In the genomic region with DNA sequence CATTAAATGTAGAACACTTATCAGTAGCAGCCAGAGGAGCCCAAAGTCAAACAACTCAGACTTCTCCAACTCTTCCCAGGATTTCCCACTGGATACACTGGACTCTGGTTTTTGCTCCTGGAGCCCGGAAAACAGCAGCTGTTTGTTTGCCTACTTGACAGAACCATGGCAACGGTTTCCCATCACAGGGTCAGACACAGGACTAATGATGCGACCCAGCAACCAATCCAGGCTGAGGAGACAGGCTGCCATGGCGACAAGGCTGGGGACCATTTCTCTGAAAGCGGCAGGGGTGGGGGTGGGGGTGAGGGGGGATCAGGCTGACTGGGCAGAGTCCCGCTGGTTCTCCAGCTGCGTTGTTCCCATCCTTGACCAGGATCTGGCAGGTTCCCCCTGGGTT, we compare ENCODE assay signal across 9 mouse cellular contexts. TPM values are rescaled to one million over a fixed set of nuclear protein-coding genes. Genes with fewer than 3 reads are reported as not detected.
DNase-seq lines count a peak whose midpoint lies in the region; ATAC-seq and TF ChIP-seq lines count a peak whose summit lies in the region.
"Had no signal": no experiment of that assay in that cellular context is flagged by ENCODE, and none has a peak within 500 bp of the region (broad histone marks: within the 10 kb centered on the region; RNA-seq: fewer than 3 reads in every experiment).

No protein-coding gene starts in this region.

- intact Hi-C loops in heart, postnatal 25 days (cut with DNase I): no loop called here
- intact Hi-C loops in gastrocnemius, postnatal 14 days (cut with DNase I; ENCODE audit: low total_unique reads): no loop called here

- no peaks in the 10 kb centered on the region for H3K4me1 ChIP-seq in kidney, adult 2 months (ENCODE audit: control insufficient read depth, insufficient read depth, low read length)
- H3K4me1 ChIP-seq in midbrain, embryonic 15.5 days: peaks cover 32% of the 10 kb centered on the region

- ATAC-seq in midbrain, embryonic 15.5 days (replicated peaks): peak; percentile 92

- H3K9ac ChIP-seq in midbrain, embryonic 15.5 days: no peak overlapping the region

- no peak for TF ChIP-seq CTCF in kidney, adult 2 months (conservative IDR thresholded peaks at IDR 0.05; ENCODE audit: insufficient read depth, insufficient read length, low read depth, low read length)

- 14% methylated on average over 7 of the region's 7 CpGs for WGBS in kidney, adult 2 months
- 1% methylated on average over 7 of the region's 7 CpGs for WGBS in midbrain, embryonic 15.5 days

- no peaks in the 10 kb centered on the region for H3K9me3 ChIP-seq in midbrain, embryonic 15.5 days

- no peak for TF ChIP-seq POLR2A in kidney, adult 2 months (IDR thresholded peaks at IDR 0.05; ENCODE audit: low read depth, low read length)

- peak; percentile 4 for DNase-seq in kidney, adult 2 months
- DNase-seq in kidney, adult 8-10 months: no peak
- peak; percentile 80 for DNase-seq in embryo, embryonic 10.5 days (ENCODE audit: low spot score)
- DNase-seq in heart, postnatal 25 days (ENCODE audit: low spot score): peak; percentile 18
- no peak for DNase-seq in urinary bladder, postnatal 14 days (ENCODE audit: low spot score)
- DNase-seq in gastrocnemius, postnatal 14 days: no peak
- DNase-seq in urinary bladder, postnatal 36 days (ENCODE audit: low spot score in 2 of 2): no peak

- H3K36me3 ChIP-seq in kidney, adult 2 months (ENCODE audit: control insufficient read depth, insufficient read depth, low read length): no peaks in the 10 kb centered on the region
- H3K36me3 ChIP-seq in midbrain, embryonic 15.5 days (replicated peaks): no peaks in the 10 kb centered on the region

- H3K4me3 ChIP-seq in kidney, adult 2 months (ENCODE audit: insufficient read depth, low read depth, low read length): no peak overlapping the region
- no peak overlapping the region for H3K4me3 ChIP-seq in midbrain, embryonic 15.5 days
- H3K4me3 ChIP-seq: megakaryocyte, embryonic 14.5 days had no signal

- no peaks in the 10 kb centered on the region for H3K27me3 ChIP-seq in kidney, adult 2 months (replicated peaks; ENCODE audit: control insufficient read depth, insufficient read depth, low read length)
- no peaks in the 10 kb centered on the region for H3K27me3 ChIP-seq in midbrain, embryonic 15.5 days (replicated peaks)

- H3K27ac ChIP-seq in kidney, adult 2 months (ENCODE audit: insufficient read depth, low read depth, low read length): no peak overlapping the region
- peak overlapping the region; percentile 83 for H3K27ac ChIP-seq in midbrain, embryonic 15.5 days

- peak overlapping the region; percentile 29 for H3K4me2 ChIP-seq in midbrain, embryonic 15.5 days

RNA-seq across cellular contexts. Expression of a gene that starts 11.2 kb away (rescaled TPM):
- 0.24 and 0.41 TPM in 2 replicates for polyA plus RNA-seq in kidney, adult 2 months (2012; rRNA removed)
- total RNA-seq in heart, postnatal 25 days (2021): not detected
- polyA plus RNA-seq in midbrain, embryonic 15.5 days (2015; fragmentation: Nextera tagmentation; extraction: Ambion mirVana): 167 and 169 TPM in 2 replicates
- not detected for total RNA-seq in gastrocnemius, postnatal 14 days (2021)

RNA-seq across cellular contexts. Expression of a gene that starts 25.1 kb away (rescaled TPM):
- 0.53 and 0.81 TPM in 2 replicates for polyA plus RNA-seq in kidney, adult 2 months (2012; rRNA removed)
- under 1 TPM; 0.86 to 0.92 TPM for total RNA-seq in heart, postnatal 25 days (2021)
- 24.2 and 26.6 TPM in 2 replicates for polyA plus RNA-seq in midbrain, embryonic 15.5 days (2015; fragmentation: Nextera tagmentation; extraction: Ambion mirVana)
- total RNA-seq in gastrocnemius, postnatal 14 days (2021): under 1 TPM; 0.08 to 0.13 TPM

RNA-seq across cellular contexts. Expression of a gene that starts 28.4 kb away (rescaled TPM):
- 117 and 124 TPM in 2 replicates for polyA plus RNA-seq in kidney, adult 2 months (2012; rRNA removed)
- total RNA-seq in heart, postnatal 25 days (2021): 10 to 100 TPM; 81.8 to 82.7 TPM
- 152 and 162 TPM in 2 replicates for polyA plus RNA-seq in midbrain, embryonic 15.5 days (2015; fragmentation: Nextera tagmentation; extraction: Ambion mirVana)
- 10 to 100 TPM; 52.7 to 54.6 TPM for total RNA-seq in gastrocnemius, postnatal 14 days (2021)

RNA-seq across cellular contexts. Expression of a gene that starts 53.2 kb away (rescaled TPM):
- polyA plus RNA-seq in kidney, adult 2 months (2012; rRNA removed): 41.1 and 42.6 TPM in 2 replicates
- 100 to 1,000 TPM in 1 of 2 experiments, 10 to 100 TPM in 1; 90.4 to 100 TPM for total RNA-seq in heart, postnatal 25 days (2021)
- 72.9 and 82.1 TPM in 2 replicates for polyA plus RNA-seq in midbrain, embryonic 15.5 days (2015; fragmentation: Nextera tagmentation; extraction: Ambion mirVana)
- total RNA-seq in gastrocnemius, postnatal 14 days (2021): 10 to 100 TPM; 32.4 to 33.2 TPM

RNA-seq across cellular contexts. Expression of a gene that starts 57.5 kb away (rescaled TPM):
- polyA plus RNA-seq in kidney, adult 2 months (2012; rRNA removed): not detected in 2 replicates
- total RNA-seq in heart, postnatal 25 days (2021): not detected
- not detected in 2 replicates for polyA plus RNA-seq in midbrain, embryonic 15.5 days (2015; fragmentation: Nextera tagmentation; extraction: Ambion mirVana)
- not detected for total RNA-seq in gastrocnemius, postnatal 14 days (2021)

Comparison
In these comparisons a context has a peak if more than half of its experiments do, and no peak if none do; other contexts are left out.
1. DNase-seq: peak in kidney, adult 2 months (single experiment), embryo, embryonic 10.5 days (single experiment) and heart, postnatal 25 days (single experiment); none in kidney, adult 8-10 months (0 of 2), urinary bladder, postnatal 14 days (single experiment), gastrocnemius, postnatal 14 days (single experiment) and urinary bladder, postnatal 36 days (0 of 2).